Mouse (Mus musculus): ENCODE data around the gene Aunip.

GRCm38 (mm10) chr4:134534124-134534886 is 23.5 kb downstream of the Aunip start:
- TF ChIP-seq CTCF (IDR thresholded peaks at IDR 0.05; ENCODE audit: low read depth) (no peak), EP300 (IDR thresholded peaks at IDR 0.05; ENCODE audit: low read depth) (no peak)
